Mouse (Mus musculus) embryonic facial prominence, embryonic 11.5 days (tissue): ENCODE data around the gene Adat1. TPM values are rescaled to one million over a fixed set of nuclear protein-coding genes. Genes with fewer than 3 reads are reported as not detected.
A peak's percentile ranks its signal among the peaks of the same experiment; 100 is the strongest.

Experiments
- ATAC-seq: fragments of 200-750 bp; cut with Nextera tagmentation; replicated peaks from 2 replicates; pipeline ENCODE4 v1.8.0; 2017; ENCODE audit warnings: low read depth; ENCODE audit not compliant: insufficient number of reproducible peaks, low FRiP score, low TSS enrichment
- DNase-seq: peaks from one replicate; pipeline ENCODE4 v3.0.0-alpha.2; 2015; ENCODE audit warnings: low spot score
- H3K27ac ChIP-seq: fragments of 300-500 bp; sonication (generic); replicated peaks from 2 replicates; pipeline ENCODE4 v1.5.1; 2014; ENCODE audit warnings: mild to moderate bottlenecking, low read depth, low read length, control low read depth
- H3K27me3 ChIP-seq: fragments of 300-500 bp; sonication (generic); 2 replicates; pipeline ENCODE4 v1.6.1; 2014; ENCODE audit warnings: mild to moderate bottlenecking, low read length, moderate library complexity, mixed read lengths; ENCODE audit not compliant: control insufficient read depth, insufficient read depth
- H3K36me3 ChIP-seq: fragments of 300-500 bp; sonication (generic); replicated peaks from 2 replicates; pipeline ENCODE4 v1.6.1; 2014; ENCODE audit warnings: low read depth, mild to moderate bottlenecking, low read length, moderate library complexity, mixed read lengths; ENCODE audit not compliant: control insufficient read depth, insufficient read depth
- H3K4me1 ChIP-seq: fragments of 300-500 bp; sonication (generic); 2 replicates; pipeline ENCODE4 v1.6.1; 2014; ENCODE audit warnings: low read length, mixed read lengths; ENCODE audit not compliant: control insufficient read depth, insufficient read depth
- H3K4me2 ChIP-seq: fragments of 300-500 bp; sonication (generic); 2 replicates; pipeline ENCODE4 v1.6.1; 2014; ENCODE audit warnings: low read depth, mild to moderate bottlenecking, control low read depth, low read length, moderate library complexity
- H3K4me3 ChIP-seq: fragments of 300-500 bp; sonication (generic); 2 replicates; pipeline ENCODE4 v1.5.1; 2014; ENCODE audit warnings: low read depth, low read length, control low read depth
- H3K9ac ChIP-seq: fragments of 300-500 bp; sonication (generic); replicated peaks from 2 replicates; pipeline ENCODE4 v1.6.1; 2014; ENCODE audit warnings: mild to moderate bottlenecking, control low read depth, low read length
- H3K9me3 ChIP-seq: fragments of 300-500 bp; sonication (generic); replicated peaks from 2 replicates; pipeline ENCODE4 v1.6.1; 2016; ENCODE audit warnings: mild to moderate bottlenecking, low read length, inconsistent platforms, mixed read lengths; ENCODE audit not compliant: control insufficient read depth
- WGBS: fragments of 180-500 bp; shearing (Covaris S2); extraction: QIAGEN DNeasy Blood & Tissue Kit; methylation state at CpG from one replicate; pipeline ENCODE4 v1.1.7; 2014; 5-methylcytosine and 5-hydroxymethylcytosine counted together
- polyA plus RNA-seq: library from polyadenylated mRNA; unstranded; fragments of >200 nt; fragmentation: Nextera tagmentation; extraction: Ambion mirVana; gene quantifications from 2 replicates; pipeline ENCODE4 v1.2.1, GENCODE M21; 2014

The Adat1 gene
- polyA plus RNA-seq, 1 experiment from 2014 or later: 10.7 TPM

- ATAC-seq (peak; percentile 99), DNase-seq (peak; percentile 94)
- Histone ChIP-seq H3K27ac (peak within 1 kb of the TSS; percentile 66; the same call in 1 of the 2 replicates), H3K27me3 (no peaks in the 10 kb centered on the region), H3K4me3 (peak within 1 kb of the TSS; percentile 69), H3K4me2 (peak within 1 kb of the TSS; percentile 90), H3K9ac (peak within 1 kb of the TSS; percentile 82), H3K36me3 (no peaks in the 10 kb centered on the region), H3K9me3 (no peaks in the 10 kb centered on the region), H3K4me1 (no peaks in the 10 kb centered on the region; the same call in 1 of the 2 replicates)
- under 1% methylated on average over 53 of the region's 53 CpGs for WGBS
These were observed 58.6 kb downstream of the Adat1 start, which contains the start of gene Tmem231 for GRCm38 (mm10) chr8:111933348-111934076. Tmem231 (minus strand) TSS chr8:111933881.

- DNase-seq (peak; percentile 65), ATAC-seq (no peak)
- Histone ChIP-seq H3K36me3 (no peaks in the 10 kb centered on the region), H3K4me3 (peak overlapping the region; percentile 69), H3K9ac (peak overlapping the region; percentile 82), H3K27me3 (no peaks in the 10 kb centered on the region), H3K9me3 (no peaks in the 10 kb centered on the region), H3K27ac (peak overlapping the region; percentile 66; the same call in 1 of the 2 replicates), H3K4me2 (peak overlapping the region; percentile 90), H3K4me1 (no peaks in the 10 kb centered on the region; the same call in 1 of the 2 replicates)
- 30% methylated on average over 19 of the region's 19 CpGs for WGBS
These were observed 59.3 kb downstream of the Adat1 start for GRCm38 (mm10) chr8:111932580-111933336.

DNA sequence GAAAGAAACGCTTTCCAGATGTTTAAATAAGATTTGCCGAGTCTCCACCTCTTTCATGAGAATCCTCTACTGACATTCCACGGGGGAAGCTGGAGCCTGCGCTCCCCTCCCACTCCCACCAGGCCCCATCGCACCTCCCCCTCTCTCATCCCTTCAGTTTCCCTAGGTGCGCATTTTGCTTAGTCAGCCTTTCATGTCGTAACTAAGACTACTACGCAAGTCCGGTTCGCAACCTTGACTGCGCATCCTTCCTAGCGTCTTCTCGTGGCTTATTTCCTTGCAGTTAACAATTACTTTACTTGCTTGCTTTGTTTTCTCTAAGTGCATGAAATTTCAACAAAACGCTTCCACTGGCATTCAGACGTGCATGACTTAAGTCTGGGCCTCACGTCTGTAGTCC, 60.4 kb downstream of the Adat1 start:
- Histone ChIP-seq H3K27me3 (no peaks in the 10 kb centered on the region), H3K9me3 (no peaks in the 10 kb centered on the region), H3K36me3 (no peaks in the 10 kb centered on the region), H3K27ac (no peak overlapping the region), H3K4me3 (no peak overlapping the region), H3K4me1 (no peaks in the 10 kb centered on the region; the same call in 1 of the 2 replicates), H3K4me2 (no peak overlapping the region), H3K9ac (no peak overlapping the region)
- 65% methylated on average over 16 of the region's 16 CpGs for WGBS
- ATAC-seq: no peak
- DNase-seq: peak; percentile 38

GRCm38 (mm10) chr8:111929648-111930344, 62.3 kb downstream of the Adat1 start:
- DNase-seq: no peak
- H3K27me3 ChIP-seq: no peaks in the 10 kb centered on the region
- no peak overlapping the region for H3K27ac ChIP-seq
- H3K36me3 ChIP-seq: no peaks in the 10 kb centered on the region
- no peaks in the 10 kb centered on the region; the same call in 1 of the 2 replicates for H3K4me1 ChIP-seq
- H3K4me2 ChIP-seq: no peak overlapping the region
- ATAC-seq: no peak
- H3K4me3 ChIP-seq: no peak overlapping the region
- H3K9ac ChIP-seq: no peak overlapping the region
- 75% methylated on average over 8 of the region's 8 CpGs for WGBS
- no peaks in the 10 kb centered on the region for H3K9me3 ChIP-seq

DNA sequence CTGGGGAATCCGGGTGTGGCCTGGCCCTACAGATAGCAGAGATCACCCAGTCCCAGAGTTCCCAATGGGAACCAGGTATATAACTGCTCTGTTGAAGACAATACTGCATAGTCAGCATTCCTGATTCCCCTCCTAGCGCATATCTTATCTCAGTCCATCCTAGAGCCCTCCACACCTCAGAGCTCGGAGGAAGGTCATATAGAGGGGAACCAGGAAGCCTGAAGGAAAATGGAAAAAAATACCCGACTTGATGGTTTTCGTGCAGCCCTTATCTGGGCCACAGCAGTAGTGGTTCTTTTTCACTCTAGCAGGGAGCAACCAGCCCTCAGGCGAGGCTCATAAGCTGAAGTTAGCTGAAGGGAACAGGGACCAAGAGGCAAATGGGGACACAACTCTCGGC, 67.1 kb downstream of the Adat1 start:
- no peak overlapping the region for H3K4me2 ChIP-seq
- H3K9me3 ChIP-seq: no peaks in the 10 kb centered on the region
- DNase-seq (no peak), ATAC-seq (no peak)
- no peaks in the 10 kb centered on the region for H3K36me3 ChIP-seq
- no peaks in the 10 kb centered on the region for H3K27me3 ChIP-seq
- no peak overlapping the region for H3K4me3 ChIP-seq
- no peak overlapping the region for H3K27ac ChIP-seq
- 82% methylated on average over 7 of the region's 7 CpGs for WGBS
- no peaks in the 10 kb centered on the region for H3K4me1 ChIP-seq
- H3K9ac ChIP-seq: no peak overlapping the region

DNA sequence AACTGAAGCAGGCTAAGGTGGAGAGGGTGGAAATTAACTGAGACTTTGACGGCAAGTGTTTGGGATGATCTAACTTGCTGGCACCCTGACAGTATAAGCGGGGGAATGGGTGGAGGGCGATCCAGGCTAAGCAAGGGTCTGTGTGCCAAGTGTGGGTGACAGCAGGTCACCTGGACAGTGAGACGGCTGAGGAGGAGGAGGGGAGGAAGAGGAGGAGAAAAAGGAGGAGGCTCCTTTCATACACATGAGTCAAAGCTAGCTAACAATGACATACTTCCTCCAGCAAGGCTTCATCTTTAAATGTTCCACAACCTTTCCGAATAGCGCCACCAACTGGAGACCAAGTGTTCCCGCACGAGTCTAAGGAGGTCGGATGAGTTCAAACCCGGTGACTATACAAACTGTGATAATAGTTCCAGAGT, 68.7 kb downstream of the Adat1 start:
- Histone ChIP-seq H3K27me3 (no peaks in the 10 kb centered on the region), H3K36me3 (no peaks in the 10 kb centered on the region), H3K4me1 (no peaks in the 10 kb centered on the region), H3K9ac (no peak overlapping the region), H3K4me3 (no peak overlapping the region), H3K9me3 (no peaks in the 10 kb centered on the region), H3K4me2 (no peak overlapping the region), H3K27ac (no peak overlapping the region)
- ATAC-seq: no peak
- WGBS: 29% methylated on average over 10 of the region's 10 CpGs
- DNase-seq: peak; percentile 66

DNA sequence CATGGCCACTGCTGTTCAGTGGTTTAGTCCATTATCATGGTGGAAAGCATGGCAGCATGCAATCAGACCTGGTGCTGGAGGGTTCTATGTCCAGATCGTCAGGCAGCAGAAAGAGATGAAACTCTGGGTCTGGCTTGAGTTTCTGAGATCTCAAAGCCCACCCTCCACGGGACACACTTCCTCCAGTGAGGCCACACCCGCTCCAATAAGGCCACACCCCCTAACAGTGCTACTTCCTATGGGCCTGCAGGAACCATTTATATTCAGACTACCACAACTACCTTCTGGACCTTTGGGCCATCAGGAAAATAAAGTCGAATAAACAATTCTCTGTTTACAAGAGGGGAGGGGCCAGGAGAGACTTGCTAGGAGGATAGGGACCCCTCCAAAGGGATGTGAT, 71.1 kb downstream of the Adat1 start:
- Histone ChIP-seq H3K9ac (no peak overlapping the region), H3K4me2 (no peak overlapping the region), H3K27me3 (no peaks in the 10 kb centered on the region), H3K4me3 (no peak overlapping the region), H3K9me3 (no peaks in the 10 kb centered on the region), H3K36me3 (no peaks in the 10 kb centered on the region), H3K4me1 (no peaks in the 10 kb centered on the region), H3K27ac (no peak overlapping the region)
- DNase-seq (no peak), ATAC-seq (no peak)
- 78% methylated on average over 4 of the region's 4 CpGs for WGBS
